10 mouse cellular contexts compared by ENCODE assay signal in the genomic region with DNA sequence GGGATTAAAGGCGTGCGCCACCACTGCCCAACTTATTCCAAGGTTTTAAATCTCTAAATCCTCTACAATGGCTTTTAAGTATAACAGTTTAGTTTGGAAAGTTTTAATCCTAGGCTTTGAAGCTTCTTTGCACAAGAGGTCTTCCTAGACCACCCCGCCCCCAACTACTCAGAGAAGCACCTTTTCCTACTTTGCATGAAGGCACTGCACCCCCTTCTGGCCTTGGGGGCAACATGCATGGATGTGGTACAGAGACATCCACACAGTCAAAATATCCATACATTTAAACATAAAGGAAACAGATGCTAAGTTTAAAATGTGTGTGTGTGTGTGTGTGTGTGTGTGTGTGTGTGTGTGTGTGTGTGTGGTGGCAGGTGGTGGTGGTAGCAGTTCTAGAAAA. TPM values are rescaled to one million over a fixed set of nuclear protein-coding genes. Genes with fewer than 3 reads are reported as not detected.
DNase-seq lines count a peak whose midpoint lies in the region; TF ChIP-seq lines count a peak whose summit lies in the region.
"Had no signal": no experiment of that assay in that cellular context is flagged by ENCODE, and none has a peak within 500 bp of the region (broad histone marks: within the 10 kb centered on the region; RNA-seq: fewer than 3 reads in every experiment).

No protein-coding gene starts in this region.

- H3K4me3 ChIP-seq in testis, adult 2 months (ENCODE audit: control insufficient read depth, low read depth, low read length), result peak overlapping the region; percentile 50
- H3K4me3 ChIP-seq: midbrain, embryonic 13.5 days had no signal

- no peak overlapping the region for H3K27ac ChIP-seq in testis, adult 2 months (ENCODE audit: control insufficient read depth, insufficient read depth, low read depth, low read length)
- H3K27ac ChIP-seq: midbrain, embryonic 13.5 days had no signal

- no peak for TF ChIP-seq CTCF in testis, adult 2 months (IDR thresholded peaks at IDR 0.05; ENCODE audit: control insufficient read depth, insufficient read depth, insufficient replicate concordance, low read depth, low read length)

- peak; percentile 17 to 33 for DNase-seq in kidney, postnatal 4 days
- DNase-seq in kidney, adult 9 months, result no peak
- DNase-seq in testis, postnatal 14 days (ENCODE audit: low spot score), result no peak
- DNase-seq in cerebellum, postnatal 14 days, result peak; percentile 60 to 72
- DNase-seq in yolk sac, embryonic 10.5 days (ENCODE audit: low spot score), result peak; percentile 68
- no peak for DNase-seq in urinary bladder, adult 18-20 months (ENCODE audit: low spot score in 2 of 2)
- DNase-seq in spleen, postnatal 14 days (ENCODE audit: low spot score in 2 of 2), result no peak
- DNase-seq: gastrocnemius, postnatal 25 days had no signal

- no peaks in the 10 kb centered on the region; the same call in 1 of the 2 replicates for H3K4me1 ChIP-seq in testis, adult 2 months (ENCODE audit: control insufficient read depth, insufficient read depth, low read length)
- H3K4me1 ChIP-seq: midbrain, embryonic 13.5 days had no signal

- H3K27me3 ChIP-seq in testis, adult 2 months (ENCODE audit: control insufficient read depth, insufficient read depth, low read length), result no peaks in the 10 kb centered on the region
- H3K27me3 ChIP-seq: midbrain, embryonic 13.5 days had no signal

- no peaks in the 10 kb centered on the region for H3K36me3 ChIP-seq in testis, adult 2 months (ENCODE audit: control insufficient read depth, insufficient read depth, low read length)
- H3K36me3 ChIP-seq: midbrain, embryonic 13.5 days had no signal

- TF ChIP-seq POLR2A in testis, adult 2 months (IDR thresholded peaks at IDR 0.05; ENCODE audit: control insufficient read depth, low read depth, low read length), result no peak

RNA-seq across cellular contexts. Expression of a gene that starts 16.6 kb away (rescaled TPM):
- 703 and 947 TPM in 2 replicates for polyA plus RNA-seq in testis, adult 2 months (2012; rRNA removed)

RNA-seq across cellular contexts. Expression of a gene that starts 34.8 kb away (rescaled TPM):
- 3.0 and 3.7 TPM in 2 replicates for polyA plus RNA-seq in testis, adult 2 months (2012; rRNA removed)

Comparison
In these comparisons a context has a peak if more than half of its experiments do, and no peak if none do; other contexts are left out.
1. DNase-seq: peak in kidney, postnatal 4 days (2 of 2), cerebellum, postnatal 14 days (2 of 2) and yolk sac, embryonic 10.5 days (single experiment); none in kidney, adult 9 months (single experiment), testis, postnatal 14 days (single experiment), urinary bladder, adult 18-20 months (0 of 2) and spleen, postnatal 14 days (0 of 2).